Mouse (Mus musculus) cerebellum, adult 2 months (tissue): ENCODE measurements around the gene Tmem41a.

ENCODE experiments used
- CTCF ChIP-seq: fragments of 200-500 bp; IDR thresholded peaks from 2 replicates; pipeline ENCODE4 v1.5.1; 2011; ENCODE audit warnings: low read depth, mild to moderate bottlenecking, control low read depth, low read length, moderate library complexity, borderline replicate concordance; ENCODE audit not compliant: insufficient read depth
- POLR2A ChIP-seq: fragments of 200-500 bp; IDR thresholded peaks from 2 replicates; pipeline ENCODE4 v1.6.1; 2011; ENCODE audit warnings: low read length, control low read depth, borderline replicate concordance; ENCODE audit not compliant: insufficient read depth

- TF ChIP-seq CTCF (no peak), POLR2A (no peak)
Observed at GRCm38 (mm10) chr16:21970536-21970935, 23.2 kb upstream of the Tmem41a start.
